Mouse (Mus musculus) ovary, postnatal 36 days (tissue): ENCODE data around the gene Rap2b.

Experiments used
- DNase-seq: peaks from one replicate; pipeline ENCODE4 v3.0.0; 2022; ENCODE audit warnings: low spot score, mixed read lengths

Gene Rap2b

DNA sequence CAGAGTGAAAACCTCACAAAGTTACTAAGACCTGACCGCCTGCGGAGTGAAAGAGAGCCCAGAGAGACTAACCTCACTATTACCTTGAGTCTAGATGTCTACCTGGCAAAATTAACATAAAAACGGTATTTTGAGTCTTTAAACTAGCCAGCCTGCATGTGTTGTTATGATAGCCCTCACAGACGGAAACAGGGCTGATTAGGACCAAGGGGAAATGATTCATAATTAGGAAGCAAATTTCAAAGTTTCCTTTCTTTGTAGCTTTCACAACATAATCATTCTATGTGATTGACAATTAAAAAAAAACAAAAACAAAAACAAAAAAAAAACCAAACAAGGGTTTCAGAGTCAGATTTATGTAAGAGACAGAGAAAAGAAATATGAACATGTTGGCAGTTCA, 24.9 kb downstream of the Rap2b start:
- DNase-seq, result no peak

DNA sequence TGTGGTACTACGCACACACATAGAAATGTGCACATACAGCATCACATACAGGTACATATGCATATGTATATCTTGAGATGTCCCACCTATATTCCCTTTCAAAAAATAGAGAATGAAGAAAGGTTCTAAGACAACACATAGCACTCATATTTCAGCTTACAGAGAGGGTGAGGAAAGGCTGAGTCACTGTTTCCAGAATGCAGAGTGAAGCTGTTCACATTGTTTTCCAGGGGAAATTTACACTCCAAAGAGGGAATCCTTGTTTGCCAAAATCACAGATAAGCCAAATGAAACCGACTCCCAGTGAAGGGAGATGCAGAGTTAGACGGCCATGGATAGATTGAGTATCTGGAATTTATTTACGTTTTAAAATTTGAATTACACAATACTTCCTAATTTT, 30.1 kb downstream of the Rap2b start:
- no peak for DNase-seq

DNA sequence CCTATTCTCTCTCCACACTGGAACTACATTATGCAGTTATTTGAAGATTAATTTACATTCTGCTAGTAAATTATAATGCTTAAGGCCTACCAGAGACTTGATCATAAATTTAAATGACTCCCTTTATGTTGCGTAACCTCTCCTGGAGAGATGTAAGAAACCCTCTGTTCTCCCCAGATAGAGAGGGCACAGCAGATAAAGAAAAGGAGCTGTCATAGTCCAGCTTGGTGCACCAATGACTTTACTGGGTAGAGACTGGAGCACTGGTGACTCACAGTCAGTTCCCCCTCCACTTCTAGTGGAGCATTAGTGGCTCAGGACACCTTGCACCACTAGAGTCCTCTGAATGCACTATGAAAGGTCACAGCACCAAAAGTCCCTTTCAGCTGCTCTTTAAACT, 31.4 kb downstream of the Rap2b start:
- no peak for DNase-seq

DNA sequence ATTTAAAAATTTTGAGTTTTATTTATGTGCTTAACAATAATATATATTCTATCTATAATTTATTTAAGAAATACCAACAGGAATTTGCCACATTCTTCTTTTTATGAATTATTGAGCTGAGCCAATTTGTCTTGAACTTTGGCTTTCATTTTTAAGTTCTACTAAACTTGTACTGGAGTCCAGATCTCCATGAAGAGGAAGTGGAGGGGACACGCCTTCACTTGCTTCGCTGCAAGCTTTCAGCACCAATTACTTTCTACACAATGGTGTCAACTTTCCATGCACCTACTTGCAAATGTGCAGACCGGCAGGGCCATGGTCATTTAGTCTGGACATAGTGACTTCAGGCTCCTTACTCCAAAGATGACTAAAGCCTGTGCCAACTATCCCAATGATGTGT, 32.1 kb downstream of the Rap2b start:
- no peak for DNase-seq

DNA sequence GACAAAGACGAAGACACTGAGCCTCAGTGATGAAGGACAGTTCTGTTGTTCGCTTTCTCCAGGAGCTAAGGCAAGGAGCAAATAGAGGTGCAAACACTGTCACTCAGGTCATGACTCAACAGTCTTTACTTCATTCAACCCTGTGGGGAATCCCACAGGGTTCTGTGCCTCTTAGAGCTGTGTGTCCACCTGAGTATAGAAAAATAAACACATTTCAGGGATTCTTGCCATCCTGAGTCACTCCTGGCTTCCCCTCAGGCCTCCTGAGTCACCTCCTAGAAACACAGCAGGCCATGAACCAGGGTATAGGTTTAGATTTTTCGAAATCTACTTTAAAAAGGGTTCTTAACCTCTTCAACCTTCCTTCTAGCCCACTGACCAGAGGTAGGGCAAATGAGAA, 33.9 kb downstream of the Rap2b start:
- no peak for DNase-seq

DNA sequence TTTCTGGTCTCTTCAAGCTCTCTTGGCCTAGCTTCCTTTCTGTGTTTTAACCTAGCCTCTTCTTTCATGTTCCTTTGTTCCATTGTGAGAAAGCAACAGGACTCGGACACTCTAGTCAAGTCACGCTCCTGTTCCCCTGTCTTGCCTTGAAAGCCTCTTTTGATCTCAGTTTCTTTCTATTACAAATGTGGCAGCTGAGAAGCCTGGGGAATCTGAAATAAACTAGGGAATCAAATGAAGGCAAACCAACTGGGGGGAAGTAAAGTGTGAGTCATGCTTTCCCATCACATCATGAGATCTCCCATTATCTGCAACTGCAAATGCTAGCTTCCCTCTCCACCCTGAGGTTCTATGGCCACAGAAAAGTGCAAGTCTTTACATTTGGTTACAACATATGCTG, 35.3 kb downstream of the Rap2b start:
- DNase-seq, result no peak

DNA sequence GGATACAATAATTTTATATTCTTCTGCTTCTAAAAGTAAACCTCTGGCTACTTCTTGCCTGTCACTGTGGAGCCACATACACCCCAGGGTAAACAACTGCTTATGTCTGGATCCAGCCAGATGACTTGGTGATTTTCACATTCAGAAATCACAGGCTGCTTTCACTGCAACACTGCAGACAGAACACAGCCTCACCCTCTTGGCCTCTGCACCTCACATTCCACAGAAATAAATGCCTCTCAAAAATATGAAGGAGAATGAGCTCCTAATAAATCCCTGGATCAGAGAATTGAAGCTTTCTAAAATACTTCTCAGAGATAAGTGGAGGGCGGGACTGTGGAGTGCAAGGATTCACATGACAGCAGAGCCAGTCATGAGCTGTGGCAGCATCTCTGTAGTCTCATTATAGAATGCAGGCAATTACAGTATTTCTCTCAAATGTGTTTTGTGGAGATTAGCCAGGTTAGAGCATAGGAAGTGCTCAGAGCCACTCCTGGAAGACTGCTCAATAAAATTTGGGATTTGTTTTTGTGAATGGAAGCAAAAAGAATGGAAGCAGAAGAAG, 39.5 kb downstream of the Rap2b start:
- no peak for DNase-seq

DNA sequence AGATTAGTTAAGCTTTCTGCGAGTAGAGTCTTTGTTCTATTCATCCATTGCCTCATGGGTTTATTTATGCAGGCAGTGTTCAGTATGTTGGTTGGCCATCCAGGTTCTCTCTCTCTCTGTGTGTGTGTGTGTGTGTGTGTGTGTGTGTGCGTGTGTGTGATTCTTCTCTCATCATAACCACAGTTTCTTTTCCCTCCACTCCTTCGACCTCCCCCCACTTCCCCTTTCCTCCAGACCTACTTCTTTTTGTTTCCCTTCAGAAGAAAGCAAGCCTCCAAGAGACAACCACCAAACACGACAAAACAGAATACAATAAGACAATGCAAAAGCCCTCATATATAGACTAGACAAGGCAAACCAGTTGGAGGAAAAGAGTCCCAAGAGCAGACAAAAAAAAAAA, 45.5 kb downstream of the Rap2b start:
- no peak for DNase-seq

DNA sequence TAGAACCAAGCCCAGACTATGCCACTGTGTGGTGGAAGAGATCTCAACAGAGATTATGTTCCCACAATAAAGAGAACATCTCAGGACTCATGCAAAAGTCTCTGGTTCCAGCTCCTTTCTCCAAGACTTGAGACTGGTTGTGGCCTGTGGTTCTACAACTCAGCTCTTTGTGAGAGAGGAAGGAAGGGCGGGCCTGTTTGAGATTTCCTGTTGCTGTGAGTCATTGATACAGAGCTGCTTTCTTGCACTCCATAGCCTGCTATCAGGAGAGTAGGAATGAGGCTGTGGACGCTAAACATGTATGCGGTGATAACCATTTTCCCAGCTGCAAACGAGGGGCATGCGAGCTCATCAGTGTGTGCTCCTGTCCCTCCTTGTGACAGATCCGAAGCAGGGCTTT, 48.2 kb downstream of the Rap2b start:
- DNase-seq, result no peak

DNA sequence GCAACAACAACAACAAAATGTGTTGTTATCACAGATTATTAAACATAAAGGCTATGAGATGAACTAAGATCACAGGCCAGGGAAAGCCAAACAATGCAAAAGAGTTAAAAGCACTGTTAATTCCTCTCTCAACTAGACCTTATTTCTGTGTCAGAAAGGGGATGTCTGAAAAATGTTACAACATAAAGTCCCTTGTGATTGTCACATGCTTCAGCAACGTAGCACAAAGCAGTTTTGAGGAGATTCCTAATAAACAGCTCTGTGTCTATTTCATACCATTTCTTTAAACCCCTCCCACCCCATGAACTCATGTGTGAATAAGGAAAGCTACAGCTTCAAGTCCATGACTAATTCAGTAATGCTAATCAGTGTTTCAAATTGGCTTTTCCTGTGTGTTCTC, 54.4 kb downstream of the Rap2b start:
- no peak for DNase-seq
